Mouse (Mus musculus): Measurements from ENCODE around the gene Anapc15. TPM values are rescaled to one million over a fixed set of nuclear protein-coding genes. Genes with fewer than 3 reads are reported as not detected.
A peak's percentile ranks its signal among the peaks of the same experiment; 100 is the strongest.

Gene Anapc15
- polyA plus RNA-seq, 1 experiment from 2014 or later: 56.9 TPM

GRCm38 (mm10) chr7:101857094-101857493 lies 6.4 kb upstream of the Anapc15 start, which contains the start of gene Folr2:
Gene Folr2 (minus strand): TSS chr7:101857194.
- H3K4me2 ChIP-seq: no peak within 1 kb of the TSS
- H3K36me3 ChIP-seq: no peaks in the 10 kb centered on the region
- no peak within 1 kb of the TSS for H3K4me3 ChIP-seq (replicated peaks)
- 87% methylated on average over 4 of the region's 4 CpGs for WGBS
- no peaks in the 10 kb centered on the region for H3K4me1 ChIP-seq
- no peak within 1 kb of the TSS for H3K9ac ChIP-seq
- no peaks in the 10 kb centered on the region for H3K9me3 ChIP-seq
- no peaks in the 10 kb centered on the region for H3K27me3 ChIP-seq (replicated peaks)
- ATAC-seq (ENCODE audit: insufficient read depth, low FRiP score, low read depth): no peak
- H3K27ac ChIP-seq: 0 out of 2 replicates have a peak within 1 kb of the TSS, but pooled peaks have one; percentile 51

- Histone ChIP-seq H3K9ac (no peak overlapping the region), H3K4me3 (replicated peaks) (no peak overlapping the region), H3K4me1 (no peaks in the 10 kb centered on the region), H3K36me3 (no peaks in the 10 kb centered on the region), H3K27ac (0 out of 2 replicates have a peak overlapping the region, but pooled peaks have one; percentile 51), H3K9me3 (no peaks in the 10 kb centered on the region), H3K27me3 (replicated peaks) (no peaks in the 10 kb centered on the region), H3K4me2 (no peak overlapping the region)
- no peak; the same call in 1 of the 2 replicates for ATAC-seq (ENCODE audit: insufficient read depth, low FRiP score, low read depth)
- WGBS: 63% methylated on average over 9 of the region's 9 CpGs
Observed at GRCm38 (mm10) chr7:101858362-101858761, 5.2 kb upstream of the Anapc15 start.

- no peak overlapping the region for H3K27ac ChIP-seq
- no peak overlapping the region for H3K4me2 ChIP-seq
- no peaks in the 10 kb centered on the region for H3K27me3 ChIP-seq (replicated peaks)
- ATAC-seq (ENCODE audit: insufficient read depth, low FRiP score, low read depth): no peak
- H3K4me3 ChIP-seq (replicated peaks): no peak overlapping the region
- H3K36me3 ChIP-seq: no peaks in the 10 kb centered on the region
- no peaks in the 10 kb centered on the region for H3K4me1 ChIP-seq
- no peaks in the 10 kb centered on the region for H3K9me3 ChIP-seq
- H3K9ac ChIP-seq: no peak overlapping the region
Observed at GRCm38 (mm10) chr7:101860978-101861377, 2.5 kb upstream of the Anapc15 start.

- Histone ChIP-seq H3K4me2 (no peak overlapping the region), H3K4me1 (no peaks in the 10 kb centered on the region), H3K27me3 (replicated peaks) (no peaks in the 10 kb centered on the region), H3K4me3 (replicated peaks) (no peak overlapping the region), H3K36me3 (no peaks in the 10 kb centered on the region), H3K9ac (no peak overlapping the region), H3K9me3 (no peaks in the 10 kb centered on the region), H3K27ac (no peak overlapping the region)
- WGBS: 61% methylated on average over 3 of the region's 3 CpGs
- no peak for ATAC-seq (ENCODE audit: insufficient read depth, low FRiP score, low read depth)
Observed at GRCm38 (mm10) chr7:101862291-101862690, 1.2 kb upstream of the Anapc15 start.

GRCm38 (mm10) chr7:101866491-101867265 lies 3.2 kb downstream of the Anapc15 start:
- no peaks in the 10 kb centered on the region for H3K4me1 ChIP-seq
- 82% methylated on average over 11 of the region's 11 CpGs for WGBS
- H3K4me2 ChIP-seq: no peak overlapping the region
- H3K9ac ChIP-seq: no peak overlapping the region
- no peak for ATAC-seq (ENCODE audit: insufficient read depth, low FRiP score, low read depth)
- no peaks in the 10 kb centered on the region for H3K27me3 ChIP-seq (replicated peaks)
- no peaks in the 10 kb centered on the region for H3K36me3 ChIP-seq
- no peak overlapping the region for H3K4me3 ChIP-seq (replicated peaks)
- no peaks in the 10 kb centered on the region for H3K9me3 ChIP-seq
- H3K27ac ChIP-seq: no peak overlapping the region

- Histone ChIP-seq H3K4me2 (no peak overlapping the region), H3K9ac (no peak overlapping the region), H3K4me1 (no peaks in the 10 kb centered on the region), H3K27me3 (replicated peaks) (no peaks in the 10 kb centered on the region), H3K9me3 (no peaks in the 10 kb centered on the region), H3K27ac (no peak overlapping the region), H3K4me3 (replicated peaks) (no peak overlapping the region), H3K36me3 (no peaks in the 10 kb centered on the region)
- 92% methylated on average over 4 of the region's 4 CpGs for WGBS
- ATAC-seq (ENCODE audit: insufficient read depth, low FRiP score, low read depth): no peak
Observed at GRCm38 (mm10) chr7:101867482-101867881, 4.0 kb downstream of the Anapc15 start.

GRCm38 (mm10) chr7:101868241-101869162 lies 5.0 kb downstream of the Anapc15 start:
- Histone ChIP-seq H3K27me3 (replicated peaks) (no peaks in the 10 kb centered on the region), H3K4me1 (no peaks in the 10 kb centered on the region), H3K9ac (no peak overlapping the region), H3K27ac (no peak overlapping the region), H3K36me3 (no peaks in the 10 kb centered on the region), H3K4me2 (no peak overlapping the region), H3K9me3 (no peaks in the 10 kb centered on the region), H3K4me3 (replicated peaks) (no peak overlapping the region)
- 69% methylated on average over 13 of the region's 13 CpGs for WGBS
- ATAC-seq (ENCODE audit: insufficient read depth, low FRiP score, low read depth): no peak

GRCm38 (mm10) chr7:101869163-101869500 lies 5.6 kb downstream of the Anapc15 start:
- Histone ChIP-seq H3K27ac (no peak overlapping the region), H3K36me3 (no peaks in the 10 kb centered on the region), H3K9ac (no peak overlapping the region), H3K4me3 (replicated peaks) (no peak overlapping the region), H3K27me3 (replicated peaks) (no peaks in the 10 kb centered on the region), H3K4me2 (no peak overlapping the region), H3K9me3 (no peaks in the 10 kb centered on the region), H3K4me1 (no peaks in the 10 kb centered on the region)
- WGBS: 74% methylated on average over 7 of the region's 7 CpGs
- no peak for ATAC-seq (ENCODE audit: insufficient read depth, low FRiP score, low read depth)

- Histone ChIP-seq H3K4me2 (no peak within 1 kb of the TSS), H3K27ac (no peak within 1 kb of the TSS), H3K9me3 (no peaks in the 10 kb centered on the region), H3K4me1 (no peaks in the 10 kb centered on the region), H3K4me3 (replicated peaks) (no peak within 1 kb of the TSS), H3K36me3 (no peaks in the 10 kb centered on the region), H3K27me3 (replicated peaks) (no peaks in the 10 kb centered on the region), H3K9ac (no peak within 1 kb of the TSS)
- ATAC-seq (ENCODE audit: insufficient read depth, low FRiP score, low read depth): no peak
- WGBS: 64% methylated on average over 2 of the region's 2 CpGs
Observed at GRCm38 (mm10) chr7:101870629-101871028, 7.1 kb downstream of the Anapc15 start, which contains the start of gene Folr1. Gene Folr1 (minus strand): TSS chr7:101870788.

GRCm38 (mm10) chr7:101871296-101871695 lies 7.8 kb downstream of the Anapc15 start:
- Histone ChIP-seq H3K27me3 (replicated peaks) (no peaks in the 10 kb centered on the region), H3K9ac (no peak overlapping the region), H3K4me3 (replicated peaks) (no peak overlapping the region), H3K27ac (no peak overlapping the region), H3K9me3 (no peaks in the 10 kb centered on the region), H3K4me1 (no peaks in the 10 kb centered on the region), H3K36me3 (no peaks in the 10 kb centered on the region), H3K4me2 (no peak overlapping the region)
- no peak for ATAC-seq (ENCODE audit: insufficient read depth, low FRiP score, low read depth)
- WGBS: 79% methylated on average over 3 of the region's 3 CpGs

- WGBS: 91% methylated on average over 1 of the region's 1 CpGs
- Histone ChIP-seq H3K36me3 (no peaks in the 10 kb centered on the region), H3K27ac (no peak overlapping the region), H3K9ac (no peak overlapping the region), H3K9me3 (no peaks in the 10 kb centered on the region), H3K4me3 (replicated peaks) (no peak overlapping the region), H3K4me1 (no peaks in the 10 kb centered on the region), H3K4me2 (no peak overlapping the region), H3K27me3 (replicated peaks) (no peaks in the 10 kb centered on the region)
- no peak for ATAC-seq (ENCODE audit: insufficient read depth, low FRiP score, low read depth)
Observed at GRCm38 (mm10) chr7:101875978-101876377, 12.5 kb downstream of the Anapc15 start.

- H3K4me1 ChIP-seq: no peaks in the 10 kb centered on the region
- H3K4me3 ChIP-seq (replicated peaks): no peak overlapping the region
- no peak overlapping the region for H3K27ac ChIP-seq
- H3K9ac ChIP-seq: no peak overlapping the region
- 71% methylated on average over 4 of the region's 4 CpGs for WGBS
- H3K4me2 ChIP-seq: no peak overlapping the region
- H3K36me3 ChIP-seq: no peaks in the 10 kb centered on the region
- H3K9me3 ChIP-seq: no peaks in the 10 kb centered on the region
- no peaks in the 10 kb centered on the region for H3K27me3 ChIP-seq (replicated peaks)
- no peak for ATAC-seq (ENCODE audit: insufficient read depth, low FRiP score, low read depth)
Observed at GRCm38 (mm10) chr7:101880855-101881254, 17.3 kb downstream of the Anapc15 start.
